Mouse (Mus musculus) adrenal gland (tissue): Measurements from ENCODE around the gene Rpl27a.

ENCODE experiments used
- intact Hi-C: fragments of 180-260 bp; cut with DNase I; formaldehyde crosslinking; loops from one replicate; pipeline ENCODE4 v1.15.1; 2025
- microRNA-seq, 2 experiments: library from miRNA; unstranded; fragments of <30 nt; microRNA quantifications; one replicate each; pipeline ENCODE4; 2019

Gene Rpl27a

GRCm38 (mm10) chr7:109562676-109563075 lies 43.7 kb downstream of the Rpl27a start:
- intact Hi-C loops, result loop anchor here (5.0 kb wide), 1 partner anchor 55 kb away; no protein-coding TSS in a partner anchor

- intact Hi-C loops, result loop anchor here (5.0 kb wide), 1 partner anchor 53 kb away; no protein-coding TSS in a partner anchor
Measured at GRCm38 (mm10) chr7:109563775-109564362, 44.9 kb downstream of the Rpl27a start.

GRCm38 (mm10) chr7:109566327-109566726 lies 47.4 kb downstream of the Rpl27a start:
- intact Hi-C loops, result no loop called here

GRCm38 (mm10) chr7:109566841-109567768 lies 48.2 kb downstream of the Rpl27a start:
- intact Hi-C loops, result no loop called here

GRCm38 (mm10) chr7:109568391-109568892 lies 49.5 kb downstream of the Rpl27a start:
- intact Hi-C loops, result no loop called here

Small RNAs within 50 kb of the gene (microRNA-seq; reads per million reads assigned to microRNA genes)
- 0.12 to 0.34 reads per million in 2 experiments for gene Gm47284
